Mouse (Mus musculus) gastrocnemius, postnatal 25 days (tissue): ENCODE results near the gene Wasf3. TPM values are rescaled to one million over a fixed set of nuclear protein-coding genes. Genes with fewer than 3 reads are reported as not detected.

Source experiments
- DNase-seq: peaks from one replicate; pipeline ENCODE4 v3.0.0; 2022
- total RNA-seq, 2 experiments: library from RNA; stranded (reverse); gene quantifications; 1 replicate in 1 of 2; 2 replicates in 1 of 2; pipeline ENCODE4 v1.2.3; 2021

The Wasf3 gene
- total RNA-seq, 2 experiments from 2014 or later: 0.77 to 0.99 TPM

GRCm38 (mm10) chr5:146402311-146402710 is 17.5 kb downstream of the Wasf3 start:
- no peak for DNase-seq

- no peak for DNase-seq
Observed at GRCm38 (mm10) chr5:146403923-146404322, 19.1 kb downstream of the Wasf3 start.

GRCm38 (mm10) chr5:146406133-146406532 is 21.3 kb downstream of the Wasf3 start:
- no peak for DNase-seq

DNA sequence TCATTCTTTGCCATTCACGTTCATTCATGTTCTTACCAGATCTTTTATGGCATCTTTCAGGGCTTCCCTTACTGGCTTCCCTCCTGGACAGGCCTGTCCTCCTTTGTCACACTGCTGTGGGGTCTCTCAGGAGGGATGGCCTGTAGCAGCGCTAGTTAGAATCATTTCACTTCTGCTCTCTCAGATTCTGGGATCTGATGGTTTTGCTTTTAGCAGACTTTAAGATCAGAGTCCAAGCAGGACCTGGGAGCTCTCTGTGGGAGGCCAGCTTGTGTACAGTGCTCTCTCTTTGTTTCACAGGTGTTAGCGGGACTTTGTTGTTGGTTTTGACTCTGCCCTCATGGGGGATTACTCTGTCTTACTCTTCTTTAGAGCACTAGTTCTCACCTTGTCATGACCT is 23.0 kb downstream of the Wasf3 start:
- no peak for DNase-seq

DNA sequence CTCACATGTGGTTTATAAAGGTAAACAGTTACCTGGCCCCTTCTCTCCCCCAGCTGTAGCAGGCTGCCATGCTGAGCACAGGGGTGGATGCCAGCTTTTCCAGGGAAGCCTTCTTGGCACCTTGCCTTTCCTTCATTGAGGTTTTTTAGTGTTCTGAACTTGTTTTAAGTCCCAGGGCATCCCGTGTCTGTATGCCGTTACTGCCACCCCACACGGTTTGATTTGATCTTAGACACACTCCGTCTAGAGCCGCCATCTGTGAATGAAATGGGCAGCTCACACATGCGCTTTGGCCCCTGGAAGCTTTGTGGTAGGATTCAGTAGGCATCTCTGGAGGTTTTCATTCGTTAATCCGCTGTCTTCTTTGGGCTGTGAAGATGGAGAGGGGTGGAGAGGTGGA is 23.8 kb downstream of the Wasf3 start:
- DNase-seq: no peak

DNA sequence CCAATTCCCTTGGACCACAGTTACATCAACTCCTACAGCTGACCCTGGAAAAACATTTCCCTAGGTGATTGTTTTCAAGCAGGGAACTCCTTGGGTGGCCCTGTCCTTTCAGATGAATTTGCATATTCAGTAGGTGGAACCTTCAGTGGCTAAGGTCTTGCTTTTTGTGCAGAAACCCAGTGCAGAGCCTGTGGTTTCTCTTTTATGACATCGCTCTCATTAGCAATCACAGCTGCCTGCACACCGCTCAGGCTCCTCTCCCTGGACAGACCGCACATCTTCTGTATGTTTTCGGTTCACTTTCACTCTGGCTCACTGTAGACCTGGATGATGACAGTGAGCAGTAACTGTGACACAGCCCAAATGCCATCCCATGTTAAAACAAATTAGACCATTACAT is 26.0 kb downstream of the Wasf3 start:
- DNase-seq: no peak

GRCm38 (mm10) chr5:146412743-146413430 is 28.1 kb downstream of the Wasf3 start:
- no peak for DNase-seq

DNA sequence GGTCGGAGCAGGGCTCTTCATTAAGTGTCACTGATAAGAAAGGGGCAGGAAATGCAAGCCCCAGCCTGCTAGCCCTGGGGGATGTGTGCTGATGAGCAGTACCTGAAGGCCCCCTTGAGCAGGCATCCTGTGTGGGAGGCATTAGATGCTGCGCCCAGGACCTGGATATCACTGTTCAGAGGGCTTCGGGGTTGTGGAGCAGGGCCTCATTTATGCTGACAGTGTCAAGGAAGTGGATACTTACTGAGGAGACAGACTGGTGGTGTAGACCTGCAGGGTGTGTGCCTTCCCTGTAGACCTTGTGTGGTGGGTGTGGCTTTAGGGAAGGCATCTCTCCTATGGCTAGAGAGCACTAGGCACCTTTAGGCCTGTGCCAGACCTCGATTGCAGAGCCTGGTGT is 29.8 kb downstream of the Wasf3 start:
- DNase-seq: no peak

GRCm38 (mm10) chr5:146415218-146415617 is 30.4 kb downstream of the Wasf3 start:
- no peak for DNase-seq

DNA sequence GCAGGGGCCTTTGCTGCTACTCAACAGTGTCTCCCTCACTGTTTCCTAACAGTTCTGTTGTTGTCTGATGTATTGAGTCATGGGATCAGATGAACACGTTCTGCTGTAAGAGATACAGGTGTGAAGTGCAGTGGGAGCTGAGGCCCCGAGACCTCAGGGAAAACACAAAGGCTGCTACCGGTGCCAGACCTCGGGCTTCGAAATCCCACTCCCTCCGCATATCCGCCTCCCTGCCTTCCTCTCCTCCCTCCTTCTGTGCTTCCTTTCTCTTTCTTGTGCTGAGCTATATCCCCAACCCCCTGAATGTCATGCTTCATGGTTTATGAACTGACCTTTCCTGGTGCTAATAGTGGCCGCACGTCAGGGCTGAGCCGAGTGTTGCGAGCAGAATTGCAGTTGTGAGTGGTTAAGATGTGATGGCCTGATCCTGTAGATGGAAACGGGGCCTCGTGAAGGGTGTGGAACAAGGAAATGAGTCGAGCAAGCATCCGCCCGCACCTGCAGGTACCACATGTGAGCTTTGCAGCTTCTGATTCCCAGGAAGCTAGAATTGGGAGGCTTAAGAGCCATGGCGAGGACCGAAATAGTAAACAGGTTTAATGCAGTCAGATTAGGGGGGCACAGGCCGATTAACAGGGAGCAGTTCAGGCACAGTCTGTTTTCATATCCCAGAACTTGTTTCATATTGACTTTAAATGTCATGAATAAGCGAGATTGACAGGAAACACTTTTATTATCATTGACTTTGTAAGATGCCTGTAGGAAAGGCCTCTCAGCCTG is 31.7 kb downstream of the Wasf3 start:
- DNase-seq: no peak

DNA sequence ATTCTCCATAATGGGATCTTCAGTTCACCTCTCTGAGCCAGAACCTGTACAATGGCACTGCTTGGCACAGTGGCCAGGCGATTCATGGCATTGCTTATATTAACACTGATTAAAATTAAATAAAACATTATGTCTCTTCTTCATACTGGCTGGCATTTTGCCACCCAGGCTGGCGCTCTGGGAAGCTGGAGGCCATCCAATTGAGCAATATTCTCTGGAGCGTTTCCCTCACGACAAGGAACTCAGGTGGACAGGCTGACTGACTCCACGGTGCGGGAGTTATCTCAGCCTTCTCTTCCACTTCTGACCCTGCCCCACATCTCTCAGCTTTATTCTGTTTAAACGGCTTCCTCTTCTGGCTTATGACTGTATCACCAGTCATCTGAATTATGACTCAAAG is 33.3 kb downstream of the Wasf3 start:
- DNase-seq: no peak

DNA sequence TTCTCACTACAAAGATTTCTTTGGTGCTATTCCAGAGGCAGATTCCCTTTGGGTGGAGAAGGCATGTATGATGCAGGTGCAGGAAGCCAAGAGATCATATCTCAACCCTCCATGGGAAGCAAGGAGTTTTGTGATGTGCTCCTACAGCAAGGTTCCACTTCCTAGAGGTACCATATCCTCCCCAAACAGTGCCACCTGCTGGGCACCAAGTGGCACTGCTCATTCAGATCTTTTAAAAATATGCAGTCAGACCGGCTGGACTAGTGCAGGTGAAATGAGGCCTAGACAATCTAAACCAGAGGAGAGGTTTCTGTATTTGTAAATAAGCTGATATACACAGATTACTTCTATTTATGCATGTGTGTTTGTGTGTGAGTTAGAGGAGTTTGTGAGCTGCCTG is 35.3 kb downstream of the Wasf3 start:
- DNase-seq: no peak

DNA sequence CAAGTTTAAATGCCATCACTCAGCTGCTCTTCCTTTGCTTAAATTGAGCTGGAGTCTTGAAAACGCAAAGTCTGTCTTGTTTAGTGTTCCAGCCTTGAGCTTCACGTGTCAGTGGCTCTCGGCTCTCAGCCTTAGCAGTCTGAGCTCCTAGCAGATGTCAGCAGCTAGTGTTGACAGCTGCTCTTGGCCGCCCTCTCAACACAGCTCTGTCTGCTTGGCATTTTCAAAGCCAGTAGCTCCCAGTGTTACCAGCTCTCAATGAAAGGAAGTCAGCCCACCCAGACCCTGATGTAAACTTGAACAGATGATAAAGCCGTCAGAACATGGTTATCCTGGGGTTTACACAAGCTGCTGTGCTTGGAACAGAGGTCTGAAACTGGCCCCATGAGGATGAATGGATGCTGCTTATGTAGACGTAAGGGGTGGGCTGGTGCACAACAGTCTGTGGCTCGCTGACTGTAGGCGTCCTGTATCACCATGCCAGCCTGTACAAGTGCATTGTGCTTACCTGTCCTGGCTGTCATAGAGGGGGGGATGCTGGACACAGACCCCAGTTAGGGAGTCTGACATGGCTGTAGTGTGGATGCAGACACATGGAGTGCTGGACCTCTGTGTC is 40.0 kb downstream of the Wasf3 start:
- DNase-seq: no peak

GRCm38 (mm10) chr5:146425656-146426055 is 40.9 kb downstream of the Wasf3 start:
- no peak for DNase-seq

GRCm38 (mm10) chr5:146428109-146428508 is 43.3 kb downstream of the Wasf3 start:
- DNase-seq: no peak

DNA sequence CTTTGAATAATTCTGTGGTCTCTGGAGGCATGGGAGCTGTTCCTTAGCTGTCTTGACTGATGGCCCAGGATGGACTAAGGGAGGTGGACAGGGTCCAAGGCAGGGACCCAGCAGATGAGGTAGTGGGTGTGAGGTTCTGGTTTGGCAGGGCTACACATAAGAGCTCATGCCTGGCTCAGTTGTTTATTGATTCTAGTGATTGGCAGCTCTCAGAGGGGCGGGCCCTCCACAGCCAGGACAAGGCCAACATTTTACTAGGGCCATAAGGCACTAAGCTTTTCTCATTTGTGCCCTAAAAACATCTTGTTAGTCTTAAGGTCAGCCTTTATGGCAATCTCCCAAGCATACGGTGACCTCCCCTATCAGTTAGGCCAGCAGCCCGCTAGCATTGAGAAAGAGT is 47.0 kb downstream of the Wasf3 start:
- peak; percentile 38 for DNase-seq

- DNase-seq: no peak
Observed at GRCm38 (mm10) chr5:146432476-146432875, 47.7 kb downstream of the Wasf3 start.

GRCm38 (mm10) chr5:146435316-146435715 is 50.5 kb downstream of the Wasf3 start:
- DNase-seq: no peak

- DNase-seq: no peak
Observed at GRCm38 (mm10) chr5:146436796-146437195, 52.0 kb downstream of the Wasf3 start.

GRCm38 (mm10) chr5:146439152-146439781 is 54.5 kb downstream of the Wasf3 start:
- DNase-seq: no peak

GRCm38 (mm10) chr5:146440273-146440672 is 55.5 kb downstream of the Wasf3 start:
- DNase-seq: no peak

GRCm38 (mm10) chr5:146442767-146443166 is 58.0 kb downstream of the Wasf3 start:
- no peak for DNase-seq

- DNase-seq: no peak
Observed at GRCm38 (mm10) chr5:146446633-146447032, 61.8 kb downstream of the Wasf3 start.
